Mouse (Mus musculus) spleen, adult 2 months (tissue): Measurements from ENCODE around the gene Clk3.

Experiments
- CTCF ChIP-seq: fragments of 200-500 bp; IDR thresholded peaks from 2 replicates; pipeline ENCODE4 v1.5.1; 2011; ENCODE audit warnings: mild to moderate bottlenecking, inconsistent platforms; ENCODE audit not compliant: insufficient read depth, insufficient read length, insufficient replicate concordance; ENCODE audit errors: extremely low read depth
- POLR2A ChIP-seq: fragments of 200-500 bp; IDR thresholded peaks from 2 replicates; pipeline ENCODE4 v1.6.1; 2011; ENCODE audit warnings: low read depth, low read length, inconsistent platforms

DNA sequence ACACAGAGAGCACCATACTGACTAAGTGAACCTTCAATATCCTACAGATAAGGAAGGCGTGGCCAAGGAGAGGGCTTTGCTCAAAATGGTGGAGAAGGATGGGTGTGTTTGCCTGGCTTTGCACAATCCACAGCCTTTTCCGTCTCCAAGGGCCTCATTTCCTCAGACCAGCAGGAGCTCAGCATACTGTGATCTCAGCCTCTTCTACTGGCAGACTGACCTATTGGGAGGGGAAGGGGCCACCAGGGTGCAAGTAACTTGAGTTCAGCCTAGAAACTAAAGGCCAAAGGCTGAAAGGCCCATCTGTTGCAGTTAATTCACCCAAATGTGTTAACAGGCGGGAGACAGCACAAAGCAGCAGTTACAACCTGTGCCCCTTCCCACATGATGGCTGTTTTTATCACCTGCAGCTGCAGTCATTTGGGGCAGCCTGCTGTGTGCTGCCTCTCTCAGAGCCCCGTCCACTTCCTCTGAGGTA, 41.6 kb upstream of the Clk3 start:
- TF ChIP-seq CTCF, result no peak
- TF ChIP-seq POLR2A, result no peak
